Mouse (Mus musculus): Measurements from ENCODE around the gene Ifnz.
"Not testable (repeated sequence)": the region's sequence is repeated elsewhere in the genome, so short reads cannot be mapped to it uniquely, and the experiment has no call there.

GRCm38 (mm10) chr4:88781831-88782230 lies at the start of gene Ifnz:
- not testable (repeated sequence) for TF ChIP-seq CTCF (IDR thresholded peaks at IDR 0.05; ENCODE audit: borderline replicate concordance, extremely low read depth, insufficient read depth, insufficient read length); POLR2A (IDR thresholded peaks at IDR 0.05; ENCODE audit: borderline replicate concordance, extremely low read depth, insufficient read depth, insufficient read length, poor library complexity, severe bottlenecking)
